Mouse (Mus musculus) small intestine, adult 2 months (tissue): Measurements from ENCODE around the gene Olfr95. TPM values are rescaled to one million over a fixed set of nuclear protein-coding genes. Genes with fewer than 3 reads are reported as not detected.

Source experiments
- H3K27ac ChIP-seq: fragments of 200-500 bp; 2 replicates; pipeline ENCODE4 v1.5.1; 2012; ENCODE audit warnings: low read depth, low read length, control low read depth, inconsistent platforms; ENCODE audit not compliant: insufficient read depth
- H3K27me3 ChIP-seq: fragments of 200-500 bp; 2 replicates; pipeline ENCODE4 v1.6.1; 2012; ENCODE audit warnings: mild to moderate bottlenecking, moderate library complexity, low read length, inconsistent platforms; ENCODE audit not compliant: control insufficient read depth, insufficient read depth
- H3K36me3 ChIP-seq: fragments of 200-500 bp; 2 replicates; pipeline ENCODE4 v1.6.1; 2012; ENCODE audit warnings: mild to moderate bottlenecking, low read length, control low read depth, inconsistent platforms; ENCODE audit not compliant: control insufficient read depth, insufficient read depth
- H3K4me1 ChIP-seq: fragments of 200-500 bp; 2 replicates; pipeline ENCODE4 v1.6.1; 2012; ENCODE audit warnings: low read length, inconsistent platforms, mixed read lengths; ENCODE audit not compliant: control insufficient read depth, insufficient read depth, insufficient read length
- H3K4me3 ChIP-seq: fragments of 200-500 bp; 2 replicates; pipeline ENCODE4 v1.5.1; 2012; ENCODE audit warnings: low read depth, mild to moderate bottlenecking, control low read depth, inconsistent platforms, low read length, moderate library complexity
- CTCF ChIP-seq: fragments of 200-500 bp; IDR thresholded peaks from 2 replicates; pipeline ENCODE4 v1.5.1; 2012; ENCODE audit warnings: low read depth, mild to moderate bottlenecking, control low read depth, inconsistent platforms, low read length, moderate library complexity, mixed read lengths; ENCODE audit not compliant: insufficient replicate concordance, insufficient read length; ENCODE audit errors: extremely low read depth
- POLR2A ChIP-seq: fragments of 200-500 bp; IDR thresholded peaks from 2 replicates; pipeline ENCODE4 v1.6.1; 2012; ENCODE audit warnings: low read depth, mild to moderate bottlenecking, control low read depth, inconsistent platforms, low read length, moderate library complexity
- WGBS: fragments of 180-500 bp; shearing (Covaris S2); methylation state at CpG from one replicate; pipeline ENCODE4 v1.1.7; 2018; 5-methylcytosine and 5-hydroxymethylcytosine counted together
- polyA plus RNA-seq: library from polyadenylated mRNA; depleted of rRNA; stranded (reverse); fragments of >200 nt; gene quantifications from 2 replicates; pipeline ENCODE4 v1.2.3, GENCODE M21; 2012

Gene Olfr95
- polyA plus RNA-seq, 1 experiment, result not detected

- no peaks in the 10 kb centered on the region for H3K27me3 ChIP-seq
- TF ChIP-seq CTCF (no peak), POLR2A (no peak)
- H3K4me3 ChIP-seq, result no peak overlapping the region
- H3K36me3 ChIP-seq, result no peaks in the 10 kb centered on the region
- no peak overlapping the region for H3K27ac ChIP-seq
- H3K4me1 ChIP-seq, result no peaks in the 10 kb centered on the region
- 78% methylated on average over 3 of the region's 3 CpGs for WGBS
Measured at GRCm38 (mm10) chr17:37218486-37218885, 5.6 kb upstream of the Olfr95 start.

GRCm38 (mm10) chr17:37210884-37211768 lies 1.8 kb downstream of the Olfr95 start:
- no peaks in the 10 kb centered on the region for H3K4me1 ChIP-seq
- 15% methylated on average over 40 of the region's 40 CpGs for WGBS
- 0 out of 2 replicates have a peak, but pooled peaks cover 3% of the 10 kb centered on the region for H3K27me3 ChIP-seq
- TF ChIP-seq CTCF, result no peak
- TF ChIP-seq POLR2A, result no peak
- H3K36me3 ChIP-seq, result no peaks in the 10 kb centered on the region
- no peak overlapping the region for H3K4me3 ChIP-seq
- no peak overlapping the region for H3K27ac ChIP-seq

- 25% methylated on average over 3 of the region's 3 CpGs for WGBS
- TF ChIP-seq CTCF, result no peak
- no peak for TF ChIP-seq POLR2A
- H3K4me3 ChIP-seq, result no peak overlapping the region
Measured at GRCm38 (mm10) chr17:37203917-37204236, 9.0 kb downstream of the Olfr95 start.

GRCm38 (mm10) chr17:37203206-37203916 lies 9.6 kb downstream of the Olfr95 start:
- H3K27ac ChIP-seq, result no peak overlapping the region
- WGBS, result 1% methylated on average over 4 of the region's 4 CpGs
- TF ChIP-seq CTCF, result peak; percentile 98; the same call in 1 of the 2 replicates
- no peak for TF ChIP-seq POLR2A
- H3K27me3 ChIP-seq, result no peaks in the 10 kb centered on the region
- H3K4me1 ChIP-seq, result no peaks in the 10 kb centered on the region
- H3K4me3 ChIP-seq, result no peak overlapping the region
- no peaks in the 10 kb centered on the region for H3K36me3 ChIP-seq

More at GRCm38 (mm10) chr17:37203917-37204236, 9.0 kb downstream of the Olfr95 start:
- no peaks in the 10 kb centered on the region for H3K4me1 ChIP-seq
- H3K27ac ChIP-seq, result no peak overlapping the region
- H3K27me3 ChIP-seq, result no peaks in the 10 kb centered on the region
- no peaks in the 10 kb centered on the region for H3K36me3 ChIP-seq

GRCm38 (mm10) chr17:37200894-37201293 lies 12.0 kb downstream of the Olfr95 start, which contains the start of gene Olfr94:
Gene Olfr94 (minus strand): TSS chr17:37200994.
- Histone ChIP-seq H3K27me3 (no peaks in the 10 kb centered on the region), H3K27ac (no peak within 1 kb of the TSS), H3K36me3 (no peaks in the 10 kb centered on the region), H3K4me1 (peaks cover 8% of the 10 kb centered on the region), H3K4me3 (no peak within 1 kb of the TSS)
- 76% methylated on average over 2 of the region's 2 CpGs for WGBS
- TF ChIP-seq POLR2A (no peak), CTCF (no peak)

GRCm38 (mm10) chr17:37196845-37197724 lies 15.8 kb downstream of the Olfr95 start:
- H3K27ac ChIP-seq, result no peak overlapping the region
- H3K27me3 ChIP-seq, result no peaks in the 10 kb centered on the region
- peak overlapping the region; percentile 58 for H3K4me3 ChIP-seq
- no peak for TF ChIP-seq POLR2A
- no peak for TF ChIP-seq CTCF
- peaks cover 8% of the 10 kb centered on the region for H3K4me1 ChIP-seq
- 2% methylated on average over 77 of the region's 77 CpGs for WGBS
- H3K36me3 ChIP-seq, result no peaks in the 10 kb centered on the region
